Mouse (Mus musculus): ENCODE measurements around the gene Btrc. TPM values are rescaled to one million over a fixed set of nuclear protein-coding genes. Genes with fewer than 3 reads are reported as not detected.
A peak's percentile ranks its signal among the peaks of the same experiment; 100 is the strongest.
"Not testable (repeated sequence)": the region's sequence is repeated elsewhere in the genome, so short reads cannot be mapped to it uniquely, and the experiment has no call there.

Btrc gene
- total RNA-seq, 2 experiments from 2014 or later, result 16.0 to 19.4 TPM

GRCm38 (mm10) chr19:45527382-45527781 is 163.8 kb downstream of the Btrc start:
- no peak for ATAC-seq (replicated peaks; ENCODE audit: poor library complexity, severe bottlenecking)

DNA sequence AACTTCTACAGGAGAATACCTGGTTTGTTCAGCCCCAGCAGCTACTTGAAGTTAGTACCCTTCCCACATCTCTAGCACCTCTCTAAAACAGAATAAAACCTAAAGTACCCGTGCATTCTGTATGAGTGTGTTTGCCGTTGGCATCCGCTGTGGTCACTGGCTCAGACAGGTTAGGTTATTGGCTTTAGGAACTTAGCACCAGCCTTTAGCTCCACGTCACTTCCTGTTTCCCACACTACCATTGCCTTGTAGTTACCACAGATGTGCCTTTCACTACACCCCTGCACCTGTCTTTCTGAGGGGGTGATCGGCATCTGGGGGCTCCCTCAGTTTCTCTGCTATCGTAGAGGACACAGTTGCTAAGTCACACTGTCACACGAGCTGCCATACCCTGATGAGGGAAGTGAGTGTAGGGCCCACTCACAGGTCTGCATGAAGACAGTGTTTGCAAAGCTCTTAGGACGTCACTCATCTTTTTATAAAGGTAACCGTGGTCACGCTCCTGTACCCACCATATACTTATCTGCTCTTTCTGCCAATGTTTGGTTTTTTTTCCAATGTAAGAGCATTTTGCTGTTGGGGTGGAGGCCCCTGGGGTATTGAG is 164.5 kb downstream of the Btrc start:
- peak; percentile 45 for ATAC-seq (replicated peaks; ENCODE audit: poor library complexity, severe bottlenecking)

- no peak for ATAC-seq (replicated peaks; ENCODE audit: poor library complexity, severe bottlenecking)
These were observed 165.8 kb downstream of the Btrc start for GRCm38 (mm10) chr19:45529294-45529693.

- ATAC-seq (replicated peaks; ENCODE audit: poor library complexity, severe bottlenecking), result peak; percentile 70
These were observed 166.9 kb downstream of the Btrc start for GRCm38 (mm10) chr19:45530200-45530995.

DNA sequence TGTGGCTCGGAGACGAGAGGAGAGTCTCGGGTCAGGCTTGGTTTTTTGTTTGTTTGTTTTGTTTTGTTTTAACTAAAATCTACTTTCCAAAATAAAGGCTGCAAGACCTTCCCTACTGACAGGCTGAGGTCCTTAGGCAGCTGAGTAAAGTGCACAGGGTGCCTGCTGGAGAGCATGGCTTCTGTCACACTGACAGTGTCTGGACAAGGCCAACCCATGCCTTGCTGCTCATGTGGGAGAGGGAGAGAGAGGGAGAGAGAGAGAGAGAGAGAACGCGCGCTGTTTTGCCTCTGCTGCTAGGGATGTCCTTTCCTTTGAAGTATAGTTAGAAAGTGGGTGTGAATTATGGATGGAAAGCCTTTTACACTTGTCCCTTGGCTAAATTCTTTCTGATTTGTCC is 168.0 kb downstream of the Btrc start:
- ATAC-seq (replicated peaks; ENCODE audit: poor library complexity, severe bottlenecking), result no peak

DNA sequence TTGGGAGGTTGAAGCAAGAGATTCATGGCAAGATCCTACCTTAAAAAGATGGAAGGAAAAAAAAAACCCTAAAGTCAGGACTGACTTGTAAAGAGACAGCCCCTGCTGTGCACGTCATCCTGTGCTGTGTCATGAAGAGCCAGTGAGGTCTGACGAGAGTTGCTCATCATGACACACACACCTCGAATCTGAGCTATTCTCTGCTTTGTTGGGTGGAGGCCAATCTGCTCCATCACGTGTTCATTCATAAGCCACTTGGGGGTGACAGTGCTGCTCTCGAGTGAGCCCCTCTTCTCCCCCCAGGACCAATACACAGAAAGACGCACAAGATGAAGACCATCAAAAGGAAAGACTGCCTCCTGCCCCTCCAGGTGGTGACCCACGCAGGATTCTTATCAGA is 170.1 kb downstream of the Btrc start:
- ATAC-seq (replicated peaks; ENCODE audit: poor library complexity, severe bottlenecking), result no peak

GRCm38 (mm10) chr19:45535214-45535735 is 171.7 kb downstream of the Btrc start:
- ATAC-seq (replicated peaks; ENCODE audit: poor library complexity, severe bottlenecking), result no peak

GRCm38 (mm10) chr19:45535929-45536328 is 172.4 kb downstream of the Btrc start:
- ATAC-seq (replicated peaks; ENCODE audit: poor library complexity, severe bottlenecking), result no peak

DNA sequence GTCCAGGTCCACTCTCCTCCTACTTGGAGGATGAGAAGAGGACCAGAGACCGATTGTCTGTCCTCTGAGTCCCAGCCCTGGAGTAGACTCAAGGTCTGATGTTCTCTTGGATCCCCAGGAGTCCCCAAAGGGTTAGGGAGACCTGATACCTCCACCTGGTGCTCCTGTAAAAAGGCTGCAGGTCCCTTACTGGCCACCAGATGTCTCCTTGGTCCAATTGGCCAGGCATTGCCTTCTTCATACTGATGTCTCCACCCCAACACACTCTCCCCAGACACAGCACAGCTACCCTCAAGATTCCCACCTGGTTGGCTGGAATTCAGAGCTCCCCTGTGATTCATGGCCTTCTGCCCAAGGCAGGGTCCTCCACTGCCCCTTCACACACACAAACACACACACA is 174.0 kb downstream of the Btrc start:
- ATAC-seq (replicated peaks; ENCODE audit: poor library complexity, severe bottlenecking), result peak; percentile 57

- no peak for ATAC-seq (replicated peaks; ENCODE audit: poor library complexity, severe bottlenecking)
These were observed 177.3 kb downstream of the Btrc start for GRCm38 (mm10) chr19:45540657-45541408.

DNA sequence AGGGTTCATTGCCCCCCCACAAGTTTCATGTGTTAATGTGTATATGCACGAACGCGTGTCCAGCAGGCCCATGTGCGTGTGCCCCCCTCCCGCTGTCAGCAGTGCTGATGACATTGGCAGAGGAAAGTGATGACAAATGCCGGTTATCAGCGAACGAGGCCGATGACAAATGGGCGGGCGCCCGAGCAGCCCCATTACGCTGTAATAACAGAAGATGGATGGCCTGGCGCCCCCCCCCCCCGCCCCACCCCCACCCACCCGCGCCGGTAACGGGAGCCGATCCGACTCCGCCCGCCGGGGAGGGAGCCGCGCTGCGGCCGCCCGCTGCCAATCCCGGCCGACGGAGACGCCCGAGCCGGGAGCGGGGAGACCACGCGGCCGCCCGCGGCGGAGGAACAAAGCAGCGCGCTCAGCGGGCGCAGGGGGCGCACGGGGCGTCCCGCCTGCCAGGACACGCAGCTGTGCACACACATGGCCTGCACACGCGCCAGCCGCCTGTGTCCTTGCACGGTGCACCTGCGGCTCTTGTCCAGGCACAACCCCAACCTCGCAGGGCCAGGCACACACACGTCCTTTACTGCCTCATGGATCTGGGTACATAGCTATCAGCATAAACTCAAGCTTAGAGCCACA is 178.0 kb downstream of the Btrc start:
- peak; percentile 41 for ATAC-seq (replicated peaks; ENCODE audit: poor library complexity, severe bottlenecking)

GRCm38 (mm10) chr19:45542061-45542460 is 178.5 kb downstream of the Btrc start:
- no peak for ATAC-seq (replicated peaks; ENCODE audit: poor library complexity, severe bottlenecking)

GRCm38 (mm10) chr19:45544152-45544924 is 180.8 kb downstream of the Btrc start:
- ATAC-seq (replicated peaks; ENCODE audit: poor library complexity, severe bottlenecking), result peak; percentile 71

- ATAC-seq (replicated peaks; ENCODE audit: poor library complexity, severe bottlenecking), result peak; percentile 73
These were observed 181.4 kb downstream of the Btrc start for GRCm38 (mm10) chr19:45544925-45545321.

- ATAC-seq (replicated peaks; ENCODE audit: poor library complexity, severe bottlenecking), result not testable (repeated sequence)
These were observed 184.7 kb downstream of the Btrc start for GRCm38 (mm10) chr19:45548196-45548595.

DNA sequence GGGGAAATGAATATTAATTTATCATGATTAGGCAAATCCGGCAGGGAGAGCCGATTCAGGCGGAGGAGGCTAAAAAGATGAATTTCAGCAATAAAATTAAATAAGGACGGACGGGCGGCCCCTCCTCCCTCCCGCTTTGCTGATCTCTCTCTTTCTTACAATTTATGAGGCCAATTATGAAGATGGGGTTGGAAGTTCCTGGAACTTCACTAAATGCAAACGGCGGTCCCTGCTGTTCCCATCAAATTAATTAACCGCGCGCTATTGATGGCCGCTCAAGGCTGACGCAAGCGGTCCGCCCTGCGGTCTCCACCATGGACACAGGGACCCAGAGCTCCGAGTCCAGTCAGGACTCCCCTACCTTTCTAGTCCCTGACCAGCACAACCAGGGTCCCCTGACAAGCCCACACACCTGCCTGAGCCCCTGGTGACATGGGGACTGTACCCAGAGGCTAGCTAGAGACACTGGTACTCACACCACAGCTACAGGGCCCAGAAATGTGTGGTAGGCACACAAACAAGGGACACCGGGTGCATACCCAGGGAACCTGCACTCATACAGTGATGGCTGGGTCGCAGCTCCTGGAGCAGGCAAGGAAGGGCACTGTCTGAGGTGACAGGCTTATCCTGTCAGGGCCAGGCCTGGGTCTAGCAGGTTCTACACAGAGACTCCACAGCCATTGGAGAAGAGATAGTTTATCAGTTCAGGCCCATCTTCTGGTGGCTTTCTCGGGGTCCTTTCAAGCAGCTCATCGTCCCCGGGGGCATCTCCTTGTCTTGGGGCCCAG is 185.8 kb downstream of the Btrc start:
- no peak for ATAC-seq (replicated peaks; ENCODE audit: poor library complexity, severe bottlenecking)

GRCm38 (mm10) chr19:45549948-45550347 is 186.4 kb downstream of the Btrc start:
- ATAC-seq (replicated peaks; ENCODE audit: poor library complexity, severe bottlenecking), result no peak

DNA sequence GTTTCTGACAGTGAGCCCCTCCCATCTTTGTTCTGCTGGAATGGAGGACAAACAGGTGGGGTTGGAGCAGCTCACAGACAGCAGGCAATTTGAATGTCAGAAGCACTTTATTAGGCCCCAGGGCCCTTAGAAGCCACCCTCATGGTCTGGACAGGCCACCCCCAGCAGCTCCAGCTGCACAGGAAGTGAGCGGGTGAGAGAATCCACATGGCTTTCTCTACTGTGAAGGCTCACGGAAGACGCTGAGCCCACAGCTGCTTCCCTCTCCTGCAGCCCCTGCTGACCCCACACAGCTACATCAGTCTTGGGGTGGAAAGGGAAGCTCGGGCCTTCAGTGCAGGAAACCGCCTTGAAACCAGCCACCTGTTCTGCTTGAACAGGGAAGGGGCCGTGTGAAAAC is 188.7 kb downstream of the Btrc start:
- ATAC-seq (replicated peaks; ENCODE audit: poor library complexity, severe bottlenecking), result peak; percentile 84

DNA sequence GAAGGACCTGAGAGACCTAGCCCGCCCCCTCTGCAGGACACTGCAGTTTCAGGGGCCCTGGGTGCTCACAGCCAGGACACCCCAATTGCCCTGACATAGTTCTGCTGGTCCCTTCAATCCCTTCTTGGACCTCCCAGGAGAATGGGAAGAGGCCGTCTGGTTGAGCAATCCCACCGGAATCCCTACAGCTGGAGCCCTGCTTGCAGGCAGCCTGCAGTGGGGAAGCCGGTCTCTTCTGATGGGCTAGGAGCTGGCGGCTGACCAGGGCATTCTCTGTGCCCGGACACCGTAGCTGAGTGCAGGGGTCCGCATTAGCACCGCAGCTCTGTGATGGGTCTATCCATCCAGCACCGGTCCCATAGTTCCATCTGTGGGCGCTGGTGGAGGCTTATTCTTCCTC is 190.6 kb downstream of the Btrc start:
- no peak for ATAC-seq (replicated peaks; ENCODE audit: poor library complexity, severe bottlenecking)

Measured in granulocyte monocyte progenitor cell, adult 5-6 weeks (primary cell).